Mouse (Mus musculus) forebrain, embryonic 13.5 days (tissue): Measurements from ENCODE around the gene Ift81. TPM values are rescaled to one million over a fixed set of nuclear protein-coding genes. Genes with fewer than 3 reads are reported as not detected.
A peak's percentile ranks its signal among the peaks of the same experiment; 100 is the strongest.

Experiments used
- ATAC-seq: fragments of 200-750 bp; cut with Nextera tagmentation; 2 replicates; pipeline ENCODE4 v1.8.0; 2017
- H3K27ac ChIP-seq: fragments of 300-500 bp; sonication (generic); 2 replicates; pipeline ENCODE4 v1.5.1; 2015; ENCODE audit warnings: inconsistent platforms, mild to moderate bottlenecking, moderate library complexity
- H3K27me3 ChIP-seq: fragments of 300-500 bp; sonication (generic); 2 replicates; pipeline ENCODE4 v1.6.1; 2015; ENCODE audit warnings: mild to moderate bottlenecking, inconsistent platforms
- H3K36me3 ChIP-seq: fragments of 300-500 bp; sonication (generic); 2 replicates; pipeline ENCODE4 v1.6.1; 2015; ENCODE audit warnings: mild to moderate bottlenecking, inconsistent platforms; ENCODE audit not compliant: poor library complexity, severe bottlenecking
- H3K4me1 ChIP-seq: fragments of 300-500 bp; sonication (generic); 2 replicates; pipeline ENCODE4 v1.6.1; 2015; ENCODE audit warnings: inconsistent platforms
- H3K4me2 ChIP-seq: fragments of 300-500 bp; sonication (generic); 2 replicates; pipeline ENCODE4 v1.6.1; 2015; ENCODE audit warnings: inconsistent platforms, mild to moderate bottlenecking, moderate library complexity
- H3K4me3 ChIP-seq: fragments of 300-500 bp; sonication (generic); 2 replicates; pipeline ENCODE4 v1.5.1; 2015; ENCODE audit warnings: mild to moderate bottlenecking, inconsistent platforms
- H3K9ac ChIP-seq: fragments of 300-500 bp; sonication (generic); 2 replicates; pipeline ENCODE4 v1.6.1; 2015; ENCODE audit warnings: mild to moderate bottlenecking, inconsistent platforms
- H3K9me3 ChIP-seq: fragments of 300-500 bp; sonication (generic); replicated peaks from 2 replicates; pipeline ENCODE4 v1.6.1; 2016; ENCODE audit warnings: inconsistent platforms
- WGBS: fragments of 180-500 bp; shearing (Covaris S2); methylation state at CpG from one replicate; pipeline ENCODE4 v1.1.7; 2015; 5-methylcytosine and 5-hydroxymethylcytosine counted together
- polyA plus RNA-seq: library from polyadenylated mRNA; unstranded; fragments of >200 nt; fragmentation: Nextera tagmentation; extraction: Ambion mirVana; gene quantifications from 2 replicates; pipeline ENCODE4 v1.2.1, GENCODE M21; 2015

Gene Ift81
- polyA plus RNA-seq, 1 experiment from 2014 or later, result 63.2 TPM

GRCm38 (mm10) chr5:122584093-122584492 lies 30.2 kb downstream of the Ift81 start:
- no peak overlapping the region for H3K4me3 ChIP-seq
- 94% methylated on average over 5 of the region's 5 CpGs for WGBS
- H3K9ac ChIP-seq, result no peak overlapping the region
- no peak overlapping the region for H3K4me2 ChIP-seq
- peaks cover 42% of the 10 kb centered on the region for H3K36me3 ChIP-seq
- ATAC-seq, result no peak
- H3K9me3 ChIP-seq, result no peaks in the 10 kb centered on the region
- no peak overlapping the region for H3K27ac ChIP-seq
- H3K27me3 ChIP-seq, result no peaks in the 10 kb centered on the region
- no peaks in the 10 kb centered on the region for H3K4me1 ChIP-seq

GRCm38 (mm10) chr5:122576683-122577329 lies 37.5 kb downstream of the Ift81 start:
- H3K4me3 ChIP-seq, result no peak overlapping the region
- H3K4me2 ChIP-seq, result no peak overlapping the region
- 73% methylated on average over 7 of the region's 7 CpGs for WGBS
- H3K27ac ChIP-seq, result no peak overlapping the region
- no peak overlapping the region for H3K9ac ChIP-seq
- peaks cover 31% of the 10 kb centered on the region for H3K36me3 ChIP-seq
- ATAC-seq, result no peak
- H3K27me3 ChIP-seq, result no peaks in the 10 kb centered on the region
- no peaks in the 10 kb centered on the region for H3K4me1 ChIP-seq
- H3K9me3 ChIP-seq, result no peaks in the 10 kb centered on the region

GRCm38 (mm10) chr5:122572001-122572400 lies 42.3 kb downstream of the Ift81 start:
- H3K36me3 ChIP-seq, result peaks cover 19% of the 10 kb centered on the region
- no peak overlapping the region for H3K4me3 ChIP-seq
- H3K9me3 ChIP-seq, result no peaks in the 10 kb centered on the region
- H3K27ac ChIP-seq, result no peak overlapping the region
- ATAC-seq, result no peak
- H3K9ac ChIP-seq, result no peak overlapping the region
- H3K4me2 ChIP-seq, result no peak overlapping the region
- no peaks in the 10 kb centered on the region for H3K27me3 ChIP-seq
- 85% methylated on average over 5 of the region's 5 CpGs for WGBS
- no peaks in the 10 kb centered on the region for H3K4me1 ChIP-seq

DNA sequence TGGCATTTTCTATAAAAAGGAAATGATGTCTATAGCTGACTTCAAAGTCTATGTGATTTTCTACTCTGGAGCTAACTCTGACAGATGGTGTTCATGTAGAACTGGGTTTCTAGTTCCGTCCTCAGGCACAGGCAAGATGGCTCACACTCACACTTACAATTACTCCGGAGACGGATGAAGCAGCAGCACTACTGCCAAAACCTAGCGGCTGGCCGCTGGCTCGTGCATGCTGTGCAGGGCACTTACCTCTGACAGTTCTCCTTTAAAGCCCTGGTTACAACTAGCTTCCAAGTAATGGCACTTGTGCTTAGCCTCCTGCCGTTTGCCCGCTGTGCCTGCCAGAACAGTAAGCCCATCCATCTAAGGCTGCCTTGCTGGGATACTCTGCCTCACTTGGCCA lies 47.7 kb downstream of the Ift81 start:
- H3K27me3 ChIP-seq, result no peaks in the 10 kb centered on the region
- no peak overlapping the region for H3K9ac ChIP-seq
- 74% methylated on average over 8 of the region's 8 CpGs for WGBS
- H3K36me3 ChIP-seq, result peaks cover 59% of the 10 kb centered on the region
- H3K9me3 ChIP-seq, result no peaks in the 10 kb centered on the region
- H3K4me2 ChIP-seq, result no peak overlapping the region
- peak overlapping the region; percentile 21; the same call in 1 of the 2 replicates for H3K27ac ChIP-seq
- no peak for ATAC-seq
- H3K4me3 ChIP-seq, result no peak overlapping the region
- H3K4me1 ChIP-seq, result 0 out of 2 replicates have a peak, but pooled peaks cover 2% of the 10 kb centered on the region

DNA sequence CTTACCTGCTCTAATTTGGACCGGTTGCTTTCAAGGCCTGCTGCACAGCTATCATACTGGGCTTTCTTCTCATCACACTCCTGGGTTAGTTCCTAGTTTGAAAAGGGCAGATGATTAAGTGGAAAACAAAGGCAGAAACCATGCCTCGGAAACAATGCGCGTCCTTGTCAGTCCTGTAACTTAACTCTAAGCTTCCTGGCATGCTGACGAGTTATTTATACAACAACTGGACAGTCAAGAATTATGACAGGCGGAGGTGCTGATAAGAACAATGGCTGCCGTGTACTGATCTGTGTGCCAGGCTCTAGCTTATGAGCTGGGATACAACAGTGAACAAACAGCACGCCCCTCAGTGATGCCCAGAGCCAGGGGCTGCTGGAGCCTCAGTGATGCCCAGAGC lies 53.7 kb downstream of the Ift81 start:
- Histone ChIP-seq H3K9ac (no peak overlapping the region), H3K27ac (no peak overlapping the region), H3K4me3 (no peak overlapping the region), H3K4me2 (no peak overlapping the region), H3K27me3 (no peaks in the 10 kb centered on the region), H3K4me1 (no peaks in the 10 kb centered on the region), H3K9me3 (no peaks in the 10 kb centered on the region), H3K36me3 (peaks cover 63% of the 10 kb centered on the region)
- ATAC-seq, result no peak
- WGBS, result 86% methylated on average over 8 of the region's 8 CpGs

DNA sequence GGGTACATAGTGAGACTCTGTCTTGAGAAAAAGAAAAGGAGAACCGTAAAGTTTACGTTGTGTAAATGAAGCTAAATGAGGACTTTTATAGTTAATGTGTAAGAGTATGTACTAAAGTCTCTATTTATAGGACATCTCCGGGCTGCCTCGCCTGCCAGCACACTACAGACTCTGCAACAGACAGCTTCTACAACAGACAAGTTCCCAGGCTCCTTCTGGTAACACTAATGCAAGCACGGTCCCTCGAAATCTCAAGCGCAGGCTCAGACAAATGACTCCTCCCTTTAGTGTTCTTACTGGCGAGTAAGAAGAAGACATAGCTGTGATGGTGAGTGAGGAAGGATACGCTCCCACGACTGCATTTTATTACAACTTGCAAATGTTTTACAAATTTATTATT lies 56.2 kb downstream of the Ift81 start:
- no peak overlapping the region for H3K9ac ChIP-seq
- no peak overlapping the region for H3K27ac ChIP-seq
- H3K4me2 ChIP-seq, result no peak overlapping the region
- WGBS, result 92% methylated on average over 10 of the region's 10 CpGs
- no peaks in the 10 kb centered on the region for H3K9me3 ChIP-seq
- H3K27me3 ChIP-seq, result no peaks in the 10 kb centered on the region
- no peak overlapping the region for H3K4me3 ChIP-seq
- no peak for ATAC-seq
- no peaks in the 10 kb centered on the region for H3K4me1 ChIP-seq
- H3K36me3 ChIP-seq, result peaks cover 51% of the 10 kb centered on the region

DNA sequence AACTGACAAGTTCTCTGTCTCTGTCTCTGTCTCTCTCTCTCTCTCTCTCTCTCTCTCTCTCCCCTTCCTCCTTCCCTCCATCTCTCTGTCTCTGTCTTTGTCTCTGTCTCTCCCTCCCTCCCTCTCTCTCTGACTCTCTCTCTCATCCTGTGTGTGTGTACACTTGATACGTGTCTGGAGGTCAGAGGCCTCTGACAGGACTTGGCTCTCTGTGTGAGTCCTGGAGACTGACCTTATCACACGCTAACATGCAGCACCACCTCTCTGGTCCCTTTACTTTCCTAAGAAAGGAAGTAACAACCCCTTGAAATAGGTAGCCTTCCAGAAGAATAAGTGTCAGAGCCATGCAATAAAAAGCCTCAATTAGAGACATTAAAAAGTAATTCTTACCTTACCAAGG lies 59.2 kb downstream of the Ift81 start:
- Histone ChIP-seq H3K4me3 (no peak overlapping the region), H3K27ac (no peak overlapping the region), H3K9me3 (no peaks in the 10 kb centered on the region), H3K4me2 (no peak overlapping the region), H3K9ac (no peak overlapping the region), H3K27me3 (no peaks in the 10 kb centered on the region), H3K36me3 (peaks cover 43% of the 10 kb centered on the region), H3K4me1 (no peaks in the 10 kb centered on the region)
- 76% methylated on average over 2 of the region's 2 CpGs for WGBS
- no peak for ATAC-seq

DNA sequence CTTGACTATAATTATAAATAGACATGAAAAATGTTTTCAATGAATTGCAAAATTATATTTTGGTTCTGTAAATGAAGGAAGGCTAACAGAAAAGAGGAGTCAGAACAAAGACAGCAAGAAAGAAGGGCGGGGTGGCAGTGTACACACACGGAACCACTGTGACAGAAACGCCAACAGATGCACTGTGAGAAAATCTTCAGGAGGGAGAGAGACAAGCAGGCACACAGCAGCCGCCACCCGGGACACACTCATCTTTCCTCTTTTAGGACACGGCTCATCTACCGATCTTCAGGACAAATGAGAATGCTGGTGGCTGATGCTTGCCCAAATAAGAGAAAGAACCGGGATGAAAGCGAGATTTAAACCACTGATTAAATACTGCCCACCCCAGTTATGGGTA lies 61.7 kb downstream of the Ift81 start:
- H3K4me1 ChIP-seq, result peaks cover 4% of the 10 kb centered on the region; the same call in 1 of the 2 replicates
- no peak overlapping the region for H3K4me2 ChIP-seq
- H3K9ac ChIP-seq, result no peak overlapping the region
- no peaks in the 10 kb centered on the region for H3K27me3 ChIP-seq
- H3K27ac ChIP-seq, result no peak overlapping the region
- no peak for ATAC-seq
- 90% methylated on average over 9 of the region's 9 CpGs for WGBS
- peaks cover 18% of the 10 kb centered on the region for H3K36me3 ChIP-seq
- no peak overlapping the region for H3K4me3 ChIP-seq
- no peaks in the 10 kb centered on the region for H3K9me3 ChIP-seq

DNA sequence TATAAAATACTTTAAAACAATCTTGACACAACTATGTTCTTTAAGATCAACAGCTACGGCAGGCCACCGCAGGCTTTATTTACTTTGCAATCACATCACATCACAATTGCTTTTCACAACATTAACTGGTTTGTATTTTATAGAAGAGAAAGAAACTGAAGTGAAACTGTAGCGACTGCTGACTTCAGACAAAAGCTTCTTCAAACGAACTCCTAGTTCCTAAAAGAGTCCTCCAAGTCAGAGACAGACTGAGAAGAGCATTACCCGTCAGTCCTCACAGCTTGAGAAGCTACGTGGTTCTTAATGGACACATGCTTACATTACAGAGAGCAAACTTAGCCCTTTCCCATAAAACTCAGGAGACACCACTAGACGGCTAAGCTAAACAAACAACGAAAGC lies 63.9 kb downstream of the Ift81 start:
- WGBS, result 68% methylated on average over 8 of the region's 8 CpGs
- no peak overlapping the region for H3K27ac ChIP-seq
- no peaks in the 10 kb centered on the region for H3K27me3 ChIP-seq
- no peak overlapping the region for H3K4me2 ChIP-seq
- peaks cover 4% of the 10 kb centered on the region; the same call in 1 of the 2 replicates for H3K4me1 ChIP-seq
- ATAC-seq, result no peak
- no peak overlapping the region for H3K9ac ChIP-seq
- no peak overlapping the region for H3K4me3 ChIP-seq
- H3K9me3 ChIP-seq, result no peaks in the 10 kb centered on the region
- peaks cover 15% of the 10 kb centered on the region for H3K36me3 ChIP-seq

DNA sequence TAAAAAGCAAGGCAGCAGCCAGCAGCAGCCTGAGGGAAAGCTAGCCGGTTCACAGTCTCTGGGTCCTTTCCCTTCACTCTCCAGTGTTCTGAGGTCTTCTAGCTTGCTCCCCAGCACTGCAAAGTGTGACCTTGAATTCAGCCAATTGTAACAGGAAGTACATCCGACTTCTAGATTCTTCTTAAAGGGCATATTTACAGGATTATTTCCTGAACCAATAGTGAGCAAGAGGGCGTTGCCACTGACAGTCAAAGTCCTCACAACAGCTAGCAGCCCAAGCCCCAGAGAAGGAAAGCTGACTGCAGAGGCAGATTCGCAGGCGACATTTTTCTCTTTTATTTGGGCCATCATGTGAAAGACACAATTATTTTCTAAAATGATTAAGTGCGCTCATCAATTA lies 65.6 kb downstream of the Ift81 start:
- Histone ChIP-seq H3K36me3 (peaks cover 10% of the 10 kb centered on the region; the same call in 1 of the 2 replicates), H3K4me2 (no peak overlapping the region), H3K9ac (no peak overlapping the region), H3K9me3 (no peaks in the 10 kb centered on the region), H3K27me3 (no peaks in the 10 kb centered on the region), H3K4me1 (peaks cover 4% of the 10 kb centered on the region; the same call in 1 of the 2 replicates), H3K27ac (no peak overlapping the region; the same call in none of the 2 replicates), H3K4me3 (no peak overlapping the region)
- 67% methylated on average over 6 of the region's 6 CpGs for WGBS
- ATAC-seq, result no peak

DNA sequence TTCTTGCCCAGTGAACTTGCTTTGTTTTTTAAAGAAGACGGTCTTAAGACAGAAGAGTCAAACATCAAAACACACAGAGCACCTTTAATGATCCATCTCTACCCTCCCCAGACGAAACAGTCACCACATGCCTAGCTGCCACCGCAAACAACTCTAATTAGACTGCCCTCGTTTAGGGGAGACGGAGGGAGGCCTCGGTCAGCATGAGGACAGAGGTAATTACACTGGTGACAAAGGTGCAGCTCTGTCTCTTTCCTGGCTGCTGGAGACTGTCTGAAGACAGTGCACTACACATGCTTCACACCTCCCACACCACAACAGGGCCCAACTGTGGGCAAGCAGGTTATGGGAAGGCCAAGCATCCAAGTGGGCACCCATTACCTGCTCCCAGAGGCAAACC lies 66.5 kb downstream of the Ift81 start:
- no peak overlapping the region for H3K4me3 ChIP-seq
- 0 out of 2 replicates have a peak, but pooled peaks cover 6% of the 10 kb centered on the region for H3K36me3 ChIP-seq
- no peak overlapping the region for H3K27ac ChIP-seq
- no peak overlapping the region for H3K4me2 ChIP-seq
- H3K27me3 ChIP-seq, result no peaks in the 10 kb centered on the region
- 27% methylated on average over 6 of the region's 6 CpGs for WGBS
- peaks cover 4% of the 10 kb centered on the region; the same call in 1 of the 2 replicates for H3K4me1 ChIP-seq
- no peaks in the 10 kb centered on the region for H3K9me3 ChIP-seq
- ATAC-seq, result no peak
- no peak overlapping the region for H3K9ac ChIP-seq

GRCm38 (mm10) chr5:122547251-122547714 lies 67.0 kb downstream of the Ift81 start:
- whole genome bisulfite sequencing, result 58% methylated on average over 7 of the region's 7 CpGs
- H3K27ac ChIP-seq, result no peak overlapping the region
- no peak for ATAC-seq
- H3K4me1 ChIP-seq, result peaks cover 4% of the 10 kb centered on the region; the same call in 1 of the 2 replicates
- H3K9ac ChIP-seq, result no peak overlapping the region
- H3K36me3 ChIP-seq, result 0 out of 2 replicates have a peak, but pooled peaks cover 6% of the 10 kb centered on the region
- no peaks in the 10 kb centered on the region for H3K27me3 ChIP-seq
- no peaks in the 10 kb centered on the region for H3K9me3 ChIP-seq
- H3K4me2 ChIP-seq, result no peak overlapping the region
- H3K4me3 ChIP-seq, result no peak overlapping the region

- H3K27me3 ChIP-seq, result no peaks in the 10 kb centered on the region
- peaks cover 14% of the 10 kb centered on the region; the same call in 1 of the 2 replicates for H3K36me3 ChIP-seq
- no peak overlapping the region for H3K9ac ChIP-seq
- peaks cover 4% of the 10 kb centered on the region; the same call in 1 of the 2 replicates for H3K4me1 ChIP-seq
- no peak overlapping the region for H3K4me3 ChIP-seq
- H3K27ac ChIP-seq, result no peak overlapping the region
- H3K4me2 ChIP-seq, result no peak overlapping the region
- WGBS, result 96% methylated on average over 6 of the region's 6 CpGs
- ATAC-seq, result no peak
- H3K9me3 ChIP-seq, result no peaks in the 10 kb centered on the region
These were observed 70.9 kb downstream of the Ift81 start for GRCm38 (mm10) chr5:122543392-122543791.
